Comparison of ENCODE assay signal across 8 mouse cellular contexts in the genomic region with DNA sequence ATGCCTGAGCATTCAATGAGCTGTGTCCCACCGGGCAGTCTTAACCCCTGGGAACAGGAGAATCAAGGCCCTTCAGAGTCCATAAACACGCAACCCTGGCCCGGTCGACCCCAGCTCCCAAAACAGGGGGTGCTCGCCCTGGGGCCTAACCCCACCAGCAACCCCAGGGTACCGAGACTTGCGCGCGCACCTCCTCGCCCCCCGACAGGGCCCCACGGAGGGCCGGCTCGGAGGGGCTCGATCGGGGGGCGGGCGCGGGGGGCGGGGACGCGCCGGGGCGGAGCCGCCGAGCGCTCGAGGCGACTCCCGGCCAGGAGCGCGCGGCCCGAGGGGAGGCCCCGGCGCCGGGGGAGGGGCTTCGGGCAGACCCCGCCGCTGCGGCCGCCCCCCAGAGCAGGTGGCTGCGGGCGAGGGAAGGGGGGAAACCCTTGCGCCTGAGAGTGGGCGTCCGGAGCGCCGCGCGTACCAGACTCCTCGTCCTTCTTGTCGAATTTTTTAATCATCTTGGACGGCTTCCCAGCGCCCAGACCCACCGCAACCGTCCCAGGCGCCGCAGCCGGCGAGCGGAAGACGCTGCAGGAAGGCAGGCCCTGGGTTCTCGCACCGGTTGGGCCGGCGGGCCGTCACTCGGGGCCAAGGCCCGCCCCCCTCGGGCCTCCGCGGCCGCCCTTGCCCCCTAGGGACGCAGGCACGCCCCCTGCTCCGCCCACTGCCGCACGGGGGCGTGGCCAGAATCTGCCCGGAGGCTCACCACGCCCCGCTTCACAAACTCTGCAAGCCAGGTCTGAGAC. TPM values are rescaled to one million over a fixed set of nuclear protein-coding genes. Genes with fewer than 3 reads are reported as not detected.
DNase-seq lines count a peak whose midpoint lies in the region; ATAC-seq and TF ChIP-seq lines count a peak whose summit lies in the region.

Gene Copg2 (minus strand): TSS at position 600 of the 791 bp plus-strand sequence.

- peak within 1 kb of the TSS; percentile 98 for H3K27ac ChIP-seq in forebrain, embryonic 10.5 days
- peak within 1 kb of the TSS; percentile 99 for H3K27ac ChIP-seq in heart, embryonic 15.5 days
- H3K27ac ChIP-seq in liver, embryonic 14.5 days: peak within 1 kb of the TSS; percentile 62
- peak within 1 kb of the TSS; percentile 95 for H3K27ac ChIP-seq in neural tube, embryonic 11.5 days (ENCODE audit: low read depth, low read length)
- H3K27ac ChIP-seq in stomach, postnatal 0 days (replicated peaks): peak within 1 kb of the TSS; percentile 96

- H3K9me3 ChIP-seq in forebrain, embryonic 10.5 days: no peaks in the 10 kb centered on the region
- H3K9me3 ChIP-seq in heart, embryonic 15.5 days (replicated peaks): no peaks in the 10 kb centered on the region
- H3K9me3 ChIP-seq in liver, embryonic 14.5 days (ENCODE audit: control insufficient read depth, low read length): no peaks in the 10 kb centered on the region
- no peaks in the 10 kb centered on the region for H3K9me3 ChIP-seq in neural tube, embryonic 11.5 days (ENCODE audit: control insufficient read depth, low read length)
- H3K9me3 ChIP-seq in stomach, postnatal 0 days (ENCODE audit: control insufficient read depth, low read length): no peaks in the 10 kb centered on the region

- peak within 1 kb of the TSS; percentile 77 for H3K4me3 ChIP-seq in forebrain, embryonic 10.5 days
- H3K4me3 ChIP-seq in heart, embryonic 15.5 days: peak within 1 kb of the TSS; percentile 91
- H3K4me3 ChIP-seq in liver, embryonic 14.5 days (ENCODE audit: insufficient read depth in 1 of 2, low read depth in 2 of 2, low read length in 2 of 2): peak within 1 kb of the TSS; percentile 88 to 93
- peak within 1 kb of the TSS; percentile 71 for H3K4me3 ChIP-seq in neural tube, embryonic 11.5 days (ENCODE audit: low read depth, low read length)
- H3K4me3 ChIP-seq in stomach, postnatal 0 days (ENCODE audit: low read depth, low read length): peak within 1 kb of the TSS; percentile 82

- peak within 1 kb of the TSS; percentile 80 for H3K4me2 ChIP-seq in heart, embryonic 15.5 days
- peak within 1 kb of the TSS; percentile 81 for H3K4me2 ChIP-seq in liver, embryonic 14.5 days (ENCODE audit: low read depth)
- H3K4me2 ChIP-seq in neural tube, embryonic 11.5 days (ENCODE audit: low read depth): peak within 1 kb of the TSS; percentile 55
- H3K4me2 ChIP-seq in stomach, postnatal 0 days (replicated peaks; ENCODE audit: low read depth): peak within 1 kb of the TSS; percentile 72

- WGBS in forebrain, embryonic 10.5 days: under 1% methylated on average over 81 of the region's 83 CpGs
- under 1% methylated on average over 79 of the region's 83 CpGs for WGBS in heart, embryonic 15.5 days
- 2% methylated on average over 78 of the region's 83 CpGs for WGBS in liver, embryonic 14.5 days (ENCODE audit: insufficient replicate concordance)
- WGBS in neural tube, embryonic 11.5 days: under 1% methylated on average over 61 of the region's 83 CpGs
- under 1% methylated on average over 44 of the region's 83 CpGs for WGBS in stomach, postnatal 0 days

- peak; percentile 94 for DNase-seq in c-Kit-negative CD71-positive TER-119-positive erythroid progenitor cells, embryonic 14.5 days (ENCODE audit: low read depth, low spot score)
- DNase-seq in forebrain, embryonic 10.5 days (ENCODE audit: extremely low spot score, low spot score): peak; percentile 94
- DNase-seq in kidney, postnatal 25 days: peak; percentile 94 to 97
- DNase-seq in liver, embryonic 14.5 days (ENCODE audit: low read depth in 3 of 3, low spot score in 3 of 3): peak; percentile 83 to 86 (median 84)
- DNase-seq in neural tube, embryonic 11.5 days (ENCODE audit: low spot score): peak; percentile 98
- DNase-seq in stomach, postnatal 0 days (ENCODE audit: low spot score): peak; percentile 97

- peaks cover 17% of the 10 kb centered on the region for H3K4me1 ChIP-seq in forebrain, embryonic 10.5 days
- peaks cover 13% of the 10 kb centered on the region for H3K4me1 ChIP-seq in heart, embryonic 15.5 days (replicated peaks)
- peaks cover 6 to 13% of the 10 kb centered on the region in 2 experiments for H3K4me1 ChIP-seq in liver, embryonic 14.5 days (replicated peaks; ENCODE audit: control insufficient read depth in 2 of 2, insufficient read depth in 2 of 2, low read length in 1 of 2)
- no peaks in the 10 kb centered on the region for H3K4me1 ChIP-seq in neural tube, embryonic 11.5 days (ENCODE audit: control insufficient read depth, insufficient read depth, low read length)
- H3K4me1 ChIP-seq in stomach, postnatal 0 days (replicated peaks; ENCODE audit: control insufficient read depth, insufficient read depth): 0 out of 2 replicates have a peak, but pooled peaks cover 2% of the 10 kb centered on the region

- H3K9ac ChIP-seq in heart, embryonic 15.5 days: peak within 1 kb of the TSS; percentile 87
- H3K9ac ChIP-seq in liver, embryonic 14.5 days (replicated peaks): peak within 1 kb of the TSS; percentile 94
- H3K9ac ChIP-seq in neural tube, embryonic 11.5 days (ENCODE audit: low read length): peak within 1 kb of the TSS; percentile 80
- H3K9ac ChIP-seq in stomach, postnatal 0 days (ENCODE audit: low read length): peak within 1 kb of the TSS; percentile 87

- no peak for TF ChIP-seq EP300 in liver, embryonic 14.5 days (IDR thresholded peaks at IDR 0.05; ENCODE audit: low read depth)
- TF ChIP-seq EP300 in stomach, postnatal 0 days (optimal IDR thresholded peaks at IDR 0.05): no peak

- peak; percentile 21; the same call in 1 of the 2 replicates for TF ChIP-seq CTCF in liver, embryonic 14.5 days (IDR thresholded peaks at IDR 0.05; ENCODE audit: low read depth)
- TF ChIP-seq CTCF in stomach, postnatal 0 days (IDR thresholded peaks at IDR 0.05; ENCODE audit: low read depth): peak; percentile 52

- ATAC-seq in CD4-positive, CD25-positive, alpha-beta regulatory T cell, adult 4 months: peak; percentile 98
- peak; percentile 100 for ATAC-seq in heart, embryonic 15.5 days (replicated peaks; ENCODE audit: insufficient number of reproducible peaks, insufficient read depth, low FRiP score, low read depth)
- peak; percentile 99 for ATAC-seq in liver, embryonic 14.5 days (ENCODE audit: insufficient read depth)
- ATAC-seq in neural tube, embryonic 11.5 days (ENCODE audit: insufficient read depth, low FRiP score, low TSS enrichment): peak; percentile 97
- peak; percentile 100 for ATAC-seq in stomach, postnatal 0 days (ENCODE audit: low FRiP score, low TSS enrichment)

- peaks cover 9% of the 10 kb centered on the region for H3K36me3 ChIP-seq in forebrain, embryonic 10.5 days (replicated peaks)
- H3K36me3 ChIP-seq in heart, embryonic 15.5 days: no peaks in the 10 kb centered on the region
- no peaks in the 10 kb centered on the region for H3K36me3 ChIP-seq in liver, embryonic 14.5 days (replicated peaks; ENCODE audit: control insufficient read depth, insufficient read depth, low read depth)
- H3K36me3 ChIP-seq in neural tube, embryonic 11.5 days (ENCODE audit: control insufficient read depth, insufficient read depth, low read length): no peaks in the 10 kb centered on the region
- no peaks in the 10 kb centered on the region for H3K36me3 ChIP-seq in stomach, postnatal 0 days (ENCODE audit: control insufficient read depth, insufficient read depth, low read length)

- H3K27me3 ChIP-seq in forebrain, embryonic 10.5 days (ENCODE audit: poor library complexity, severe bottlenecking): no peaks in the 10 kb centered on the region
- no peaks in the 10 kb centered on the region for H3K27me3 ChIP-seq in heart, embryonic 15.5 days
- no peaks in the 10 kb centered on the region for H3K27me3 ChIP-seq in liver, embryonic 14.5 days (ENCODE audit: control insufficient read depth, insufficient read depth, low read length)
- no peaks in the 10 kb centered on the region for H3K27me3 ChIP-seq in neural tube, embryonic 11.5 days (ENCODE audit: control insufficient read depth, insufficient read depth, low read length)
- H3K27me3 ChIP-seq in stomach, postnatal 0 days (ENCODE audit: control insufficient read depth, insufficient read depth, low read length): no peaks in the 10 kb centered on the region

RNA-seq across cellular contexts. Expression of gene Copg2, which starts in this region (rescaled TPM):
- 10 to 100 TPM; 19.5 to 46.4 TPM for polyA plus RNA-seq in CD4-positive, CD25-positive, alpha-beta regulatory T cell, adult 4 months (2017; shearing (Covaris generic))
- 29.7 and 31.0 TPM in 2 replicates for polyA plus RNA-seq in forebrain, embryonic 10.5 days (2016; fragmentation: Nextera tagmentation; extraction: Ambion mirVana)
- polyA plus RNA-seq in heart, embryonic 15.5 days (2015; fragmentation: Nextera tagmentation; extraction: Ambion mirVana): 19.2 and 19.6 TPM in 2 replicates
- polyA plus RNA-seq in liver, embryonic 14.5 days (2012; rRNA removed): 5.2 and 7.8 TPM in 2 replicates
- 6.8 and 9.1 TPM in 2 replicates for polyA plus RNA-seq in liver, embryonic 14.5 days (2014; fragmentation: Nextera tagmentation; extraction: Ambion mirVana)
- 38.2 and 43.6 TPM in 2 replicates for polyA plus RNA-seq in neural tube, embryonic 11.5 days (2014; fragmentation: Nextera tagmentation; extraction: Ambion mirVana)
- polyA plus RNA-seq in stomach, postnatal 0 days (2015; fragmentation: Nextera tagmentation; extraction: Ambion mirVana): 15.4 and 16.4 TPM in 2 replicates

Comparison
In these comparisons a context has a peak if more than half of its experiments do, and no peak if none do; other contexts are left out.
1. Peak in every context shown above with its lines: DNase-seq, ATAC-seq, H3K4me3 ChIP-seq and H3K27ac ChIP-seq.